Mouse (Mus musculus) kidney, embryonic 16.5 days (tissue): ENCODE results near the gene Mamstr. TPM values are rescaled to one million over a fixed set of nuclear protein-coding genes. Genes with fewer than 3 reads are reported as not detected.

ENCODE experiments used
- ATAC-seq: fragments of 200-750 bp; cut with Nextera tagmentation; 2 replicates; pipeline ENCODE4 v1.8.0; 2017; ENCODE audit warnings: moderate TSS enrichment; ENCODE audit not compliant: low FRiP score, low TSS enrichment
- H3K27ac ChIP-seq: fragments of 300-500 bp; sonication (generic); 2 replicates; pipeline ENCODE4 v1.5.1; 2014; ENCODE audit warnings: low read length
- H3K27me3 ChIP-seq: fragments of 300-500 bp; sonication (generic); 2 replicates; pipeline ENCODE4 v1.6.1; 2014; ENCODE audit warnings: low read length, control low read depth, mixed read lengths; ENCODE audit not compliant: insufficient read depth
- H3K36me3 ChIP-seq: fragments of 300-500 bp; sonication (generic); 2 replicates; pipeline ENCODE4 v1.6.1; 2014; ENCODE audit warnings: low read length, control low read depth, mixed read lengths; ENCODE audit not compliant: insufficient read depth
- H3K4me1 ChIP-seq: fragments of 300-500 bp; sonication (generic); 2 replicates; pipeline ENCODE4 v1.6.1; 2014; ENCODE audit warnings: low read length, control low read depth, mixed read lengths; ENCODE audit not compliant: insufficient read depth
- H3K4me2 ChIP-seq: fragments of 300-500 bp; sonication (generic); replicated peaks from 2 replicates; pipeline ENCODE4 v1.6.1; 2014; ENCODE audit warnings: low read depth, low read length
- H3K4me3 ChIP-seq: fragments of 300-500 bp; sonication (generic); 2 replicates; pipeline ENCODE4 v1.5.1; 2014; ENCODE audit warnings: mild to moderate bottlenecking, low read length
- H3K9ac ChIP-seq: fragments of 300-500 bp; sonication (generic); replicated peaks from 2 replicates; pipeline ENCODE4 v1.6.1; 2014; ENCODE audit warnings: low read length
- H3K9me3 ChIP-seq: fragments of 300-500 bp; sonication (generic); 2 replicates; pipeline ENCODE4 v1.6.1; 2016; ENCODE audit warnings: low read length, control low read depth
- WGBS: fragments of 180-500 bp; shearing (Covaris S2); extraction: QIAGEN DNeasy Blood & Tissue Kit; methylation state at CpG from one replicate; pipeline ENCODE4 v1.1.7; 2014; 5-methylcytosine and 5-hydroxymethylcytosine counted together
- polyA plus RNA-seq: library from polyadenylated mRNA; unstranded; fragments of >200 nt; fragmentation: Nextera tagmentation; extraction: Ambion mirVana; gene quantifications from 2 replicates; pipeline ENCODE4 v1.2.1, GENCODE M21; 2015

Gene Mamstr
- 8.0 and 9.0 TPM in 2 replicates for polyA plus RNA-seq

- Histone ChIP-seq H3K4me2 (no peak within 1 kb of the TSS; the same call in 1 of the 2 replicates), H3K27me3 (no peaks in the 10 kb centered on the region), H3K36me3 (peaks cover 13% of the 10 kb centered on the region), H3K4me1 (peaks cover 66% of the 10 kb centered on the region), H3K4me3 (no peak within 1 kb of the TSS), H3K27ac (peak within 1 kb of the TSS; percentile 64), H3K9me3 (no peaks in the 10 kb centered on the region), H3K9ac (peak within 1 kb of the TSS; percentile 27; the same call in 1 of the 2 replicates)
- 23% methylated on average over 19 of the region's 19 CpGs for WGBS
- no peak for ATAC-seq
These were observed at the start of gene Mamstr for GRCm38 (mm10) chr7:45639561-45640027. Mamstr (plus strand) TSS chr7:45639977.

- Histone ChIP-seq H3K4me1 (0 out of 2 replicates have a peak, but pooled peaks cover 3% of the 10 kb centered on the region), H3K36me3 (peaks cover 7% of the 10 kb centered on the region; the same call in 1 of the 2 replicates), H3K9me3 (no peaks in the 10 kb centered on the region), H3K27me3 (no peaks in the 10 kb centered on the region), H3K9ac (no peak overlapping the region), H3K4me2 (no peak overlapping the region), H3K27ac (no peak overlapping the region), H3K4me3 (no peak overlapping the region)
- no peak for ATAC-seq
- 62% methylated on average over 3 of the region's 3 CpGs for WGBS
These were observed 48.9 kb upstream of the Mamstr start for GRCm38 (mm10) chr7:45590874-45591273.

- H3K36me3 ChIP-seq = 0 out of 2 replicates have a peak, but pooled peaks cover 2% of the 10 kb centered on the region
- no peaks in the 10 kb centered on the region for H3K9me3 ChIP-seq
- H3K4me2 ChIP-seq = no peak overlapping the region
- 0 out of 2 replicates have a peak, but pooled peaks cover 3% of the 10 kb centered on the region for H3K4me1 ChIP-seq
- H3K27me3 ChIP-seq = no peaks in the 10 kb centered on the region
- H3K9ac ChIP-seq = no peak overlapping the region
- 0 out of 2 replicates have a peak overlapping the region, but pooled peaks have one; percentile 3 for H3K27ac ChIP-seq
- ATAC-seq = no peak
- H3K4me3 ChIP-seq = no peak overlapping the region
- WGBS = 74% methylated on average over 7 of the region's 7 CpGs
These were observed 47.9 kb upstream of the Mamstr start for GRCm38 (mm10) chr7:45591880-45592279.

- Histone ChIP-seq H3K27ac (no peak overlapping the region), H3K36me3 (no peaks in the 10 kb centered on the region), H3K4me2 (no peak overlapping the region), H3K9me3 (no peaks in the 10 kb centered on the region), H3K9ac (no peak overlapping the region), H3K4me1 (0 out of 2 replicates have a peak, but pooled peaks cover 3% of the 10 kb centered on the region), H3K27me3 (no peaks in the 10 kb centered on the region), H3K4me3 (no peak overlapping the region)
- ATAC-seq = no peak
- 17% methylated on average over 10 of the region's 10 CpGs for WGBS
These were observed 46.5 kb upstream of the Mamstr start for GRCm38 (mm10) chr7:45593118-45593815.

- H3K9ac ChIP-seq = no peak overlapping the region
- H3K4me1 ChIP-seq = no peaks in the 10 kb centered on the region
- WGBS = 80% methylated on average over 4 of the region's 4 CpGs
- no peak overlapping the region for H3K27ac ChIP-seq
- no peak overlapping the region for H3K4me3 ChIP-seq
- H3K27me3 ChIP-seq = no peaks in the 10 kb centered on the region
- ATAC-seq = no peak
- H3K4me2 ChIP-seq = no peak overlapping the region
- H3K36me3 ChIP-seq = no peaks in the 10 kb centered on the region
- H3K9me3 ChIP-seq = no peaks in the 10 kb centered on the region
These were observed 44.6 kb upstream of the Mamstr start for GRCm38 (mm10) chr7:45595176-45595575.

GRCm38 (mm10) chr7:45596107-45596506, 43.7 kb upstream of the Mamstr start:
- no peak for ATAC-seq
- Histone ChIP-seq H3K9me3 (no peaks in the 10 kb centered on the region), H3K27ac (no peak overlapping the region), H3K27me3 (no peaks in the 10 kb centered on the region), H3K4me1 (no peaks in the 10 kb centered on the region), H3K9ac (no peak overlapping the region), H3K4me3 (no peak overlapping the region), H3K36me3 (no peaks in the 10 kb centered on the region), H3K4me2 (no peak overlapping the region)
- 82% methylated on average over 1 of the region's 1 CpGs for WGBS

- no peaks in the 10 kb centered on the region for H3K27me3 ChIP-seq
- WGBS = 85% methylated on average over 5 of the region's 5 CpGs
- no peak overlapping the region for H3K27ac ChIP-seq
- H3K4me1 ChIP-seq = no peaks in the 10 kb centered on the region
- no peak overlapping the region for H3K4me3 ChIP-seq
- ATAC-seq = no peak
- H3K9me3 ChIP-seq = no peaks in the 10 kb centered on the region
- H3K9ac ChIP-seq = no peak overlapping the region
- no peaks in the 10 kb centered on the region for H3K36me3 ChIP-seq
- no peak overlapping the region for H3K4me2 ChIP-seq
These were observed 42.8 kb upstream of the Mamstr start for GRCm38 (mm10) chr7:45597013-45597412.

- Histone ChIP-seq H3K4me1 (no peaks in the 10 kb centered on the region), H3K4me3 (no peak overlapping the region), H3K4me2 (no peak overlapping the region), H3K9me3 (no peaks in the 10 kb centered on the region), H3K36me3 (no peaks in the 10 kb centered on the region), H3K27ac (no peak overlapping the region), H3K9ac (no peak overlapping the region), H3K27me3 (no peaks in the 10 kb centered on the region)
- 91% methylated on average over 6 of the region's 6 CpGs for WGBS
- ATAC-seq = no peak
These were observed 42.2 kb upstream of the Mamstr start for GRCm38 (mm10) chr7:45597527-45597926.

GRCm38 (mm10) chr7:45598960-45599879, 40.6 kb upstream of the Mamstr start:
- no peak for ATAC-seq
- H3K36me3 ChIP-seq = no peaks in the 10 kb centered on the region
- no peaks in the 10 kb centered on the region for H3K27me3 ChIP-seq
- H3K27ac ChIP-seq = no peak overlapping the region
- no peak overlapping the region for H3K4me3 ChIP-seq
- WGBS = 52% methylated on average over 18 of the region's 18 CpGs
- no peak overlapping the region for H3K4me2 ChIP-seq
- H3K9me3 ChIP-seq = no peaks in the 10 kb centered on the region
- no peaks in the 10 kb centered on the region for H3K4me1 ChIP-seq
- no peak overlapping the region; the same call in 1 of the 2 replicates for H3K9ac ChIP-seq
